Mouse (Mus musculus) heart, postnatal 4 days (tissue): ENCODE data around the gene Bsdc1. TPM values are rescaled to one million over a fixed set of nuclear protein-coding genes. Genes with fewer than 3 reads are reported as not detected.
"Not testable (repeated sequence)": the region's sequence is repeated elsewhere in the genome, so short reads cannot be mapped to it uniquely, and the experiment has no call there.

Source experiments
- DNase-seq: peaks from one replicate; pipeline ENCODE4 v3.0.0; 2021
- total RNA-seq, 2 experiments: library from RNA; stranded (reverse); gene quantifications; 2 replicates each; pipeline ENCODE4 v1.2.3; 2021

Bsdc1 gene
- total RNA-seq, 2 experiments from 2014 or later, result 34.0 to 36.6 TPM

DNA sequence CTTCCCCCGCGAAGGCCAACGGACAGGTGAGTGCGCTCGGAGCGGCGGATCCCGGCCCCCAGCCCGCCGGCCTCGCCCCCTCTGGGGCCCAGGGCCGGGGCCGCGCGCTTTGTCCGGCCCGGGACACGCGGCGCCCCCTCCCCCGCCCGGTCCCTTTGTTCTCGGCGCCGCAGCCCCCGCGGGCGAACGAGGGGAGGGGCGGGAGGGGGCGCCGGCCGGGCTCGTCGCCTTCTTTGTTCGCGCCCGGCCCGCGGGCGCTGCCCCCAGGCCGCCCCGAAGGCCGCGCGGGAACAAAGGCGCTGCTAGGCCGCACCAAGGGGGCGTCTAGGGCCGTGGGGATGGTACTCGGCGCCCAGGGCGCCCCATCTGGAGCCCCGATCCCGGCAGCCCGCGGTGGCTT is 52.5 kb downstream of the Bsdc1 start:
- no peak for DNase-seq

DNA sequence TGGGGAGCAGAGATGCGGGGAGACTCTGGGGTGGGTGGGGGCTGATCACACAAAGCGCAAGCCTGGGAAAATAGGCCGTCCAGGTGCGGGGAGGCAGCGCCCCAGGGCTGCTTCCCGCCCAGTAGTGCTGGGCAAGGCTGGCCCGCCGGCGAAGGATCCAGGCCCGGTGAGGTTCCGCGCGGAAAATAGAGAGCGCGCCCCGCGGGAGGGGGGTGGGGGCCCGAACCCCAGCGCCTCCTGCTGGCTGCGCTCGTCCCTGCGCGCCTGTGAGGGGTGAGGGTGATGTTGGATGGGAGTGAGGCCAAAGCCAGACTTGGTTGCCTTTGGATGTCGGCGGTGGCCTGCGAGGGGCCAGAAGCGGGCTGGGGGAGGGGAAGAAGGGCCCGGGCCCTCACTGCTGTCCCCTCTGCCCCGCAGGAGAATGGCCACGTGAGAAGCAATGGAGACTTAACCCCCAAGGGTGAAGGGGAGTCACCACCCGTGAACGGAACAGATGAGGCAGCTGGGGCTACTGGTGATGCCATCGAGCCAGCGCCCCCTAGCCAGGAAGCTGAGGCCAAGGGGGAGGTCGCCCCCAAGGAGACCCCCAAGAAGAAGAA is 53.0 kb downstream of the Bsdc1 start:
- peak; percentile 86 for DNase-seq

DNA sequence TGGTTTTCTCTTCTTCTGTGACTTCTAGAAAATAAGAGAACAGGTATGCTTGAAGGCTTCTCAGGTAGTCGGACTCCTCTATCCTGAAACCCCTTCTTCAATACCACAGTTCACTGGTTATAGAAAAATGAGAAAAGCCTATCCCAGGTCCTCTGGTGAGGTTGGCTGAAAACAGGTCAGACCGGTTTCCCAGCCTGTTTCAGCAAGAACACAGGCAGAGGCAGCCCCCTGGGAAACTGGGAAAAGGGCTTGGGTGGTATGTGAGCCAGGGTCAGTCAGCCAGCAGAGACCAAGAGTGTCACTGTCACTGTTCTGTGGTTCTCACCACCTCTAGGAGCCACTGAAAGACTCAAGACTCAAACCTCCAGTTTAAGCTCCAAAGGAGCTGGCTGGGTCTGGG is 55.5 kb downstream of the Bsdc1 start:
- no peak for DNase-seq

DNA sequence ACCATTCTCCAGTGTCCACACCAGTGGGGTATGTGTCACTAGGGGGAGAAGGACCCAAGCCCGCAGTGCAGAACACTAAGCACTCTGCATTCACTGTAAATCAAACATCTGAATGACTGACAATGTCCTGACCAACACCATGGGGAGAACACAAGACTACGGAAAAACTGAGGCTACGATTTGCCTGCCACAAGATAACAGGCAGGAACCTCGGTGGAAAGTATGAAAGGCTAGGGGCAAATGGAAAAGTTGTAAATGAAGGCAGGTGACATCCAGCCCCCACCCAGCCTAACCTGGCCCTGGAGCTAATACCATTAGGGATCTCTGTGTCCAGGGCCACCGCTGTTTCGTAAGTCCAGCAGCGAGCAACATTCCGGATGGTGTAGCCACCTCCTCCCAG is 57.1 kb downstream of the Bsdc1 start:
- DNase-seq, result no peak

DNA sequence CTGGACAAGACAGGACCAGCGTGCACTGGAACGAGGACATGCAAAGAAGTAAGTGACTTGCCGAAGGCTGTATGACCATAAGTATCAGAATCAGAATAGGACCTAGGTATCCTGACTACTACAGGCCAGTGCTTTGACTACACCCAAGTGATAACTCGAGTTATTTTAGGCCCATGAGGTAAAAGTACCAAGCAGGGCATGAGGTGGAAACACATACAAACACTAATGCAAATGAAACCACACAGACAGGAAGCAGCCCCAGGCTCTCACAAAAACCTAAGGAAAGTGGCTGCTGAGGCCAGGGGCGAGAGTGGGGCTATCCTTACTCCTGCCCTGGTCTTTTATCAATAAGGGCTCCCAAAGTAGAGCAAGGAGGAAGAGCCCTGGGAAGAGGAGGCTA is 64.0 kb downstream of the Bsdc1 start:
- DNase-seq, result no peak

DNA sequence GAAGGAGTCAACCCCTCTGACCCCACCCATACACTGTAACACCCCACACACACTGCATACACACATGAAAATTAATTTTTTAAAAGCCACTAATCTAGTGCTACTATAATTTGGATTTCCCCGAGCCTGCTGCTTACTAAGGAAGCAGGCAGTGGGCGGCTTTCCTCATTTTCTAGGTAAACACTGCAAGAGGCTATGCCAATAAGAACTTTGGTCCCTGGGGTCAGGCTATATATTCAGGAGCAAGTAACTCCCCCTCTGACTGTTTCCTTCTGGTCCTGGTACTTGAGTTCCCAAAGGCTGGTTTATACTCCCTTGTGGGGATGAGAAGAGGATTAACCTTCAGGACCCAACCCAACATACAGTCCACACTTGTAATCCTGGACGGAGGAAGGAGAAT is 64.5 kb downstream of the Bsdc1 start:
- no peak for DNase-seq

DNA sequence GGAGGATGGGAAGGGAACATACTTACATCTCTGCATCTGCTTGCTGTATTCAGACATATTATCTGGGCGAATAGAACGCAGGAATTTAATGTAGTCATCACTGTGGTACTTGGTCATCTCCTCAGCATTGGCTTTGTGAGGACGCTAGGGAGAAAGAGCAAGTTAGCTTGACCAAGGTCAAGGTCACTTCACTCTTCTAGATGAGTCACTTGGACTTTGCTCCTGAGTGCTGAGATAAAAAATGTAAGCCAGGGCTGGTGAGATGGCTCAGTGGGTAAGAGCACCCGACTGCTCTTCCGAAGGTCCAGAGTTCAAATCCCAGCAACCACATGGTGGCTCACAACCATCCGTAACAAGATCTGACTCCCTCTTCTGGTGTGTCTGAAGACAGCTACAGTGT is 67.5 kb downstream of the Bsdc1 start:
- DNase-seq, result not testable (repeated sequence)

Other genes with a start within 250 kb of the Bsdc1 start
- gene C77080, start 200.2 kb upstream of the Bsdc1 start, total RNA-seq, result 1 to 10 TPM; 6.5 to 8.6 TPM
- gene Sync, start 174.0 kb upstream of the Bsdc1 start, total RNA-seq, result 1 to 10 TPM; 8.7 to 9.5 TPM
- gene Rbbp4, start 126.2 kb upstream of the Bsdc1 start, total RNA-seq, result 100 to 1,000 TPM; 195 to 199 TPM
- 10 to 100 TPM; 20.6 to 22.2 TPM for gene Zbtb8os, start 125.9 kb upstream of the Bsdc1 start, total RNA-seq
- gene Zbtb8a, start 83.5 kb upstream of the Bsdc1 start, total RNA-seq, result 1 to 10 TPM; 8.7 to 9.0 TPM
- gene Zbtb8b, start 20.7 kb upstream of the Bsdc1 start, total RNA-seq, result 1 to 10 TPM in 1 of 2 experiments, under 1 TPM in 1; 0.92 to 1.2 TPM
- gene Tssk3, start 29.4 kb downstream of the Bsdc1 start, total RNA-seq, result not detected
- not detected for gene Fam229a, start 29.6 kb downstream of the Bsdc1 start, total RNA-seq
- gene Marcksl1, start 52.0 kb downstream of the Bsdc1 start, total RNA-seq, result 10 to 100 TPM; 96.6 to 97.7 TPM
- gene Hdac1, start 81.1 kb downstream of the Bsdc1 start, total RNA-seq, result 10 to 100 TPM; 45.0 to 46.4 TPM
- under 1 TPM; 0.86 to 0.91 TPM for gene Lck, start 112.1 kb downstream of the Bsdc1 start, total RNA-seq
- gene Fam167b, start 117.0 kb downstream of the Bsdc1 start, total RNA-seq, result 1 to 10 TPM; 1.5 TPM
- 100 to 1,000 TPM; 146 to 160 TPM for gene Eif3i, start 139.1 kb downstream of the Bsdc1 start, total RNA-seq
- gene Tmem234, start 139.1 kb downstream of the Bsdc1 start, total RNA-seq, result 10 to 100 TPM; 64.8 to 72.1 TPM
- under 1 TPM; 0.27 to 0.76 TPM for gene Dcdc2b, start 152.7 kb downstream of the Bsdc1 start, total RNA-seq
- 10 to 100 TPM in 1 of 2 experiments, 1 to 10 TPM in 1; 9.3 to 14.3 TPM for gene Iqcc, start 157.5 kb downstream of the Bsdc1 start, total RNA-seq
- gene Ccdc28b, start 162.4 kb downstream of the Bsdc1 start, total RNA-seq, result 10 to 100 TPM; 30.9 to 33.3 TPM
- 10 to 100 TPM; 40.0 to 41.9 TPM for gene Txlna, start 179.5 kb downstream of the Bsdc1 start, total RNA-seq
- gene Kpna6, start 211.2 kb downstream of the Bsdc1 start, total RNA-seq, result 10 to 100 TPM; 70.2 to 71.9 TPM
- gene Tmem39b, start 235.3 kb downstream of the Bsdc1 start, total RNA-seq, result 1 to 10 TPM; 6.6 to 6.7 TPM